Mouse (Mus musculus) natural killer cell, adult 2 months (primary cell): Measurements from ENCODE around the gene Fut9.

Source experiments
- DNase-seq, 2 experiments: peaks; one replicate each; pipeline ENCODE4 v3.0.0; 2022; ENCODE audit warnings: low spot score in 2 of 2

Gene Fut9

DNA sequence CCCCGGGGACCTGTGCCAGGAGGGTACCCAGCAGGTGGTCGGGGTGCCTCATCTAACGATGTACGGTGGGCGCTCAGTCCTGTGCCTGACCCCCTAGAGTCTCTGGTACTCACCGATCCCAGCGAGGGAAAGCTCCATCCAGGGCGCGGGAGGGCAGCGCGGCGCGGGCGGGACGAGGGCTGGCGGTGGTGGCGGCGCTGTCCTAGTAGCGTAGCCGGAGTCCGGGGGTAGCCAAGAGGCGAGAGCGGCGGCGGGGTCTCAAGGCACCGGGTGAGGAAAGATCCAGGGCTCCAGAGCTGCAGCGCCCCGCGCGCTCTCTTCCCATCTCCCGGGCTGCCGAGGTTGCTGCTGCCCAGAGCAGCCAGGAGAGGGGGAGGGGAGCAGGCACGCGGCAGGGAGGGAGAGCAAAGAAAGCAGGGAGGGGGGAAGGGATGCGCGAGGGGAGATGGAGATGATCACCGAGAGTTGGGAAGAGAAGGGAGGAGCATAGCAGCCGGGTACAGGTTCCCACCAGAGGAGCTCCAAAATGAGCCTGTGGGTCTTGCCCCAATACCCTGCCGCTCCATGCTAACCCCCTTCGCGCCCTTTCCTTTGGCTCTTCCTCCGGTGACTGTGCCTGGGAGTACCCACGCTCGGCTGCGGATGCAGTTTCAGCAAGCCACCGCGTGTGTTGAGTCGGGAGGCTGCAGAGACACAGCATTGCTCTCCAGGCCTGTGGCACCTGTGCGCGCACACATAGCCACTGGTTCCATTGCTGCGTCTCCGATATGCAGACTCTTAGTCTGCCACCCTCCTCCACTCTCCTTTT is at the start of gene Fut9:
Fut9 (minus strand) TSS at position 769 of the 808 bp plus-strand sequence.
- no peak for DNase-seq

DNA sequence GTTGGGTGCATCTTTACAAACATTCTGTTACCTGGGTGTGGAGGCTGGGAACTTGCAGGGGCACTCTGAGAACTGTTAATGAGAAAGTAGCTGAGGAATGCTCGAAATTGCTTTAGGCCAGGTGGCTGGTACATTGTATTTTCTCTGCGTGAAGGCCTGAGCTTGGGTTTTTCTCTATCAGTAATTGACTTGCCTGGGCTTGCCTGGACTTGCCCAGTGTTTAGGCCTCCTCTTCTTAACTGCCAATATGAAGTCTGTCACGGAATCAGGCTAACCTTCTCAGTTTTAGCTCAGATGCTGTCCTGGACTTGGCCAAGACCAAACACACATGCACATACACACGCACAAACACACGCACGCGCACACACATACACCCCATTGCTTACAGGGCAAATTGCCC is 15.7 kb upstream of the Fut9 start:
- DNase-seq, result no peak

DNA sequence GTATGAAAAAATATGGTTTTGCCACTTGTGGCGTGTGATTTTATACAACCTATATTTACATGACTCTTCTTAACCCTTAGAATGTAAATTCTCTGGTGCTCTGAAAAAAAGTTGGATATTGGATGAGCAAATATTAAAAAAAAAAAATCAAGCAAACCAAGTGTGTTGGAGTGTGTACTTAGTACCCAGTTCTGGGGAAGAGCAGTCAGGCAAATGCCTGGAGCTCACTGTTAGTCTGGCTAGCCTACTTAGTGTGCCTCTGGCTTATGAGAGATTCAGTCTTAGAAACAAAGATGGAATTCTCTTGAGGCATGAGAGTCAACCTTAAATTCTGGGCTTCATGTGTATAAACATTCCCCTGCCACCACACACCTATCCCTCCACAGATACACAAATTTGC is 13.3 kb upstream of the Fut9 start:
- no peak for DNase-seq

DNA sequence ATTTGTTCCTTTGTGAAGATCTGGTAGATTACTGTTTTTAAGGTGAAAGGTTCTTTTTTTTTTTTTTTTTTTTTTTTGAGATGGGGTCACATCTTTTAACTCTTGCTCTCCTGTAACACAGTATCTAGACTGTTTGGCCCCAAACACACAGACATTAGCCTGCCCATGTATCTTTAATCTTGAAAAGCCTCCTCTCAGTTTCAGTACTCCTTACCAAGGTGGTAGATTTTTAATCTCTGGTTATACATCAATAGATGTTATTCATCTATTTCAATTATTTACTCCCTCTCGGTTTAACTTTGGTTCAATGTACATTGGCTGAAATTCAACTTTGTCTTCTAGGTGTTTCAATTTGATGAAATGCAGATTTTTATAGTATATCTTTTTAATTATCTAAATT is 10.0 kb upstream of the Fut9 start:
- DNase-seq, result no peak

DNA sequence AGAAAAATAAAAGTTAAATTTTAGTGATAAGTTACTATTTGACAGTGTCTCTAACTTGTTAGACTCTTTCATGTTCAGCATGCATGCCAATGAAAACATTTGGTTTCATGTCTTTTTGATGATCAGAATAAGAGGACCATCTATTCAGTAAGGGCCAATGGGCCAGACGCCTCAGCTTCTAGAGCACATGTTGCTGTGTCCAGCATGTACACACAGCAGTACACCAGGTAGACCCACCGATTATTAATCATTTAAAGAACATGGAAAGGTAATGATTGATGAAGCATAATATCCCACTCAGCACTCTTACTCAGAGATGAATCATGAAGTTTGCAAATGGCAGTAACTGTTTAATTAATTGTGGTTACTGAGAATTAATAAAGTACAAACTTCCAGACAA is 1.7 kb upstream of the Fut9 start:
- DNase-seq, result no peak

DNA sequence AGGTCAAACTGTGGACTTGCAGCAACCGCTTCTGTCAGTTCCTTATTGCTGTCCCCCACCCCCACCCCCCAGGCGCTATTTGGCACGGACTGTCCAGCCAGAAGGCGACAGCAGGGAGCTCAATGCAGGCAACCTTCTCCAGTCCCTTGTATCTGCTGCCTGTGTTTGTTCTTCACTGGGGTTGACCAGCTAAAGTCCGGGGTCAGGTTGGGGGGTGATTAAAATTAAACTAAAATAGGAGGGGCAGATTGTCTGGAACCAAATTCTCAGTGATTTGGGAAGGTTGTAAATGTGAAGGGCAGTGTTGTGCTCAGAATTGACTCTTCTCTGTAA is 206 bp upstream of the Fut9 start:
- no peak for DNase-seq

DNA sequence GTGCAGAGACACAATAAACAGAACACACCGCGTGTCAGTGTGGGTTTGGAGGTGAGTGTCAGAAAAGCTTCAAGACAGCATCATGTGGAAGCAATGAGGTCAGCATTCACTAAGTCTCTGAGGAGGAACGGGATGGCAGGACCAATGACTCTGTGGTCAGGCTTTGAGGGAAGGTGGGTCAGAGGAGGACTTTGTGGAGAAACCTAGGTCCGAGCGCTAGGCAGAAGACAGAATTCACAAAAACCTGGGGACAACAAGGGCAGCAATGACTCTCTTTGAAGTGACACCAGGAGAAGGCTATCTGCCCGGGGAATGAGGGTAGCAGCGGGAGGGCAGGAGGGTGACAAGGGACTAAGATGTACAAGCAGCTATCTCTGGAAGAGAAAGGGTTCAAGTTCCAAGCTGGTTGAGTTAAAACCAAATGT is 981 bp downstream of the Fut9 start:
- DNase-seq, result no peak

DNA sequence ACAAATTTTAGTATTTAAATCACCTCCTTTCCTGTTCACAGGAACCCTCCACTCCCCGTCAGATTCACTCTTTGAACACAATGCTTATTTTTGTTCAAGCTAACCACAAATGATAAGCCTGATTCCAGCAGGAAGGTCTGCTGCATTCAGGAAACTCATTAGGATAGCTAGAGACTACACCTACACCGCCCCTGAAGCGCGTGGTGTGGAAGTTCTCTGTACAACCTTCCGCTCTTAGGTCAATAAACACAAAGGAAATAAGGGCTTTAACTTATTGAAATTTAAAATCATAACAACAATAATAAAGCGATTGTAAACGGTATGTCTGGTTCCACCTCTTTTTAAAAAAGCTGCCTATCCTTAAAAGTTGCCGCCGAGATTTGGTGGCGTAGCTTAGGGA is 1.6 kb downstream of the Fut9 start:
- no peak for DNase-seq

DNA sequence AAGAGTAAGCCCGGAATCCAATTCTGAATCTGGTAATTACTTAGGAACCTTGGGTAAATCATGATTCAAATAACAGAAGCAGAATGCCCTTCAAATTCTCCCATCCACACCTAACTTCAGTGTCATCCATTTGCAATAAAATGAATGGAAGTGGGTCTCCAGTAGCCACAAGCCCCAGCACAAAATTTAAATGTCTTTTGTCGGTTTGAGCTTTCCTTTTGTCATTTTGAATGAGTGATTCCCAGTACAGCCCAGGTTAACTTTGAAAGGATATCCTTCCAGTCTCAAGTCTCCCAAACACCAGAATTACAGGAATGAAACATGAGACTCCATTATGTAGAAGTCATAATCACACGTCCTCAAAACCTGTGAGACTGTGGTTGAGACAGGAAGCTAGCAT is 3.9 kb downstream of the Fut9 start:
- DNase-seq, result no peak

DNA sequence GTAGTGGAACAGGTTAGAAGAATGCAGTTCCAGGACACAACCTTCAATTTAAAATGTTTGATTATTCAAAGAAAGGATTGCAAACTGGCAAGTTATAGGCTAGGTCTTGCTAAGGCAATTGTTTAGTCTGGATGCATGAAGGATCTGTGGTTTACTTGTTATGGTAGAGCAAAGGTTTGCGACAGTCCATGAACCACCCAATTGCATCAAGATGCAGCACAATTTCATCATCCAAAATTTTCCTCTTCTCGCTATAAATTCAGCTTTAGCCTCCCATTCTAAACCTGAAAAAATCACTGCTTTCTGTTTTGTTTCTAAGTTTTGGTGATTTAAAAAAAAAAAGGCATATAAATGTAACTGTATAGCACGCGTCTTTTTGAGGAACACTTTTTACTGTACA is 14.8 kb downstream of the Fut9 start:
- DNase-seq, result no peak

DNA sequence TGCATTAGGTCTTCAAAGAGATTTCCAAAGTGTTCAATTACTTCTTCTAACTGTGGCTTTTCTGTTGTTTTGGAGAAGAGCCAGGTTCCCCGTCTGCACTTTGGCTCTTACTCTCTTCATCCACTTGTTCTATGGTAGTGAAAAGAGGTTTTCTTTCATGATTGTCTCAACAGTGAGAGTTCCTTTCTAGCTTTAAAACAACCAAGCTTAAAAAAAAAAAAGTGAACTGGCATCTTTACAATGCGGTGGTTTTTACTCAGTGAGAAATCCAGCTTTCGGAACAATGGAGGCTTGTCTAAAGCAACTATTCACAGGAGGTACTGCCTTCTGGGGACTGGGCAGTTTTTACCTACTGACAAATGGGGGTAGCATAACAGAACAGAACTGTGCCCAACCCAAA is 31.4 kb downstream of the Fut9 start:
- DNase-seq, result no peak

DNA sequence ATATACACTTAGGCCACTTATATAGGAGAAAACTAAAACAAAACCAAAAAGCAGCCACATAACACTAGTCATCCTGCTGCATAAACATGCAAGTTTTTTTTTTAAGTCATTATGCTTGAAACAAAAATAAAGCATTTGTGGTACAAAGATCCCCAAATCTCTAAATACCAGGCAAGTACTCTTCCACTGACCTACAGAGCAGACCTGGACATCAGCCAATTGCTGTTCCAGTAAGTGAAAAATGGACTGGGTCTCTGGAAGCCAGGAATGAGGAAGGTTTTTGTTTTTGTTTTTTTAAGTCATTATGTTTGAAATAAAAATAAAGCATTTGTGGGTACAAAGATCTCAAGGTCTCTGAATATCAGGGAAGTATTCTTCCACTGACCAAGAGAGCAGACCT is 37.0 kb downstream of the Fut9 start:
- DNase-seq, result no peak

DNA sequence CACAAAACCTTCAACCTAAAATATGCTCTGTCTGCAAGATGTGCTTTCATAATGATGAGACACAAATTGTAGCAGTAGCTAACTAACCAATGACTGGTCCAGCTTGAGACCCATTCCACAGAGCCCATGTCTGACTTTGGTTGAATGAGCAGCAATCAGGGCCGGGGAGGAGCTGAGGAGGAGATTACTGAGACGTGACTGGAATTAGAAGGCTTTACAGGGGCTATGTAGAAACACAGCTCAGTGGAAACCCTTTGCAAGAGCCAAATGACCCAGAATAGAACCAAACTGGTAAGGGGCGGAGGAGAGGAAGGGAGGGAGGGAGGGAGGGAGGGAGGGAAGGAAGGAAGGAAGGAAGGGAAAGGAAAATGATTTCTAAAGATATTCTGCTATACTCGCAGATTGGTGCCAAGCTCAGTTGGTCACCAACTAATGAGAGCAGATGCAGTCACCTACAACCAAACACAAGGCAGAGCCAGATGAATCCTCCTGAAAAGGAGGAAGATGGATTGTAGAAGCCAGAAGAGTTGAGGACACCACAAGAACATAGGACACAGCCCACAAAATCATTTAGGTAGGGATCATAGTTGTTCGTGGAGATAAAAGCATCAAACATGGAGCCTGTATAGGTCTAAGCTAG is 42.0 kb downstream of the Fut9 start:
- no peak for DNase-seq

DNA sequence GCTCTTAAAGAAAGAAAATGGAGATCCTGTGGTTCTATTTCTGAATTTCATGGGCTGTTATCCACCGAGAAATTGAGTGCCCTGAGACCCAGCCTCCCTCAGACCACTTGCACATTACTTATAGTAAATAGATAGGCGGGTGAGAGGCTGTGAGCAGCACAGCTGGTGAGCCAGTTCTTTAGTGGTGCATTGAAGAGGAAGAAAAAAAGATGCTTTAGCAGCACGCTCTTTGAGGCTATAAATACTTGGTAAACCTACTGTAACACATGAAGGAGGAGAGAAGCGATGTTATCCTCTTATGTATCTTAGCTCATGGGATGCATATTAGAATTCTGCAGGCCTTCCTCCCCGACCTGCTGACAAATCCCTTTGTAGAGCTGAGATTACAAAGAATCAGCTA is 58.5 kb downstream of the Fut9 start:
- DNase-seq, result no peak

DNA sequence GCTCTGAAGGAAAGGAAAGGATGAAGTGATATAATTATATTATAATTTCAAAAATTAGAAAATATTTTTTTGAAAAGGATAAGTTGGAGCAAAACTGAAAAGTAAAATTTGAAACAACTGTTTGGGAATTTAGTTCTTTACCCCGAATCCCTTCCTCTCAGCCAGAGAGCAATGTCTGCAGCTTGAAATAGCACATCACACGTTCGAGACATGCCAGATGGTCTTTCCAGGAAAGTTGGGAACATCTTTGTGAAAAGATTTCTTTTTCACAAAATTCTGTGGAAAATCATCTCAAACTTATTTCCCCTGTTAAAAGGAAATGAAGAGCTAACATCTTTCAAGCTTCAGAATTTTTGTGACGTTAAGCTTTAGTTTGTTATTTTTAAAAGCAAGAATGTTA is 61.3 kb downstream of the Fut9 start:
- DNase-seq, result no peak

DNA sequence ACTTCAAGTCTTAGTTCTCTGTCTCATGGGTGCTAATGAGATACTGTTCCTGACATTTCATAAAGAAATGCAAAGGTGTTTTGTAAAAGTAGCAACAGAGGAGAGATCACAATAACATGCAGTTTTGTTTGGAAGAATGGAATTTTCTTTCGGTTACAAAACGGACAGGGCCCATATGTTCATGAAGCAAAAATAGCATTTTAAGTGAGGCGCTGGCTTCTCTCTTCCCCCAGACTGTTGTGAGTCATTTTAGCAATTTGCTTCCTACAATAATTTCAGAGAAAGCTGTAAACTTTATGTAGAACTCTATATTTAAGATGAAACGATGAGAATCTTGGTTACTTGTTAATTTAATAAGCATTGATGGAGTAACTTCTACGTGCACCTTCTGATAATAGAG is 78.5 kb downstream of the Fut9 start:
- no peak for DNase-seq

DNA sequence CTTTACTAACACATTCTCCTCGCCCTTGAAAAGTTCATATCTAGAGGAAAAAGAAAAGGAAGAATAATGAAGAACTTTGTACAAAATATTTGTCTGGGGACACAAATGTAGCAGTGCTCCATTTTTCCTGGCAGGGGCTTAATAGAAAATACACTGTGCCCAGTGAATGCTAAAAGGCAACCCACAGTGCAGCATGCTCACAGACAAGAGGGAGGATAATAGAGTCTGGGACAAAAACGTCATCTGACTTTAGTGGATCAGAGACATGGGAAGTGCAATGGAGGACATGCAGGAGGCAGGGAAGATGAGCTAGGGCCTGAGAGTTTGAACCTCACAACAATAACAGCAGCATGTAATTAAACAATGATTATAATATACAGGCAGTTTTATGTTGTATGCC is 86.1 kb downstream of the Fut9 start:
- no peak for DNase-seq

DNA sequence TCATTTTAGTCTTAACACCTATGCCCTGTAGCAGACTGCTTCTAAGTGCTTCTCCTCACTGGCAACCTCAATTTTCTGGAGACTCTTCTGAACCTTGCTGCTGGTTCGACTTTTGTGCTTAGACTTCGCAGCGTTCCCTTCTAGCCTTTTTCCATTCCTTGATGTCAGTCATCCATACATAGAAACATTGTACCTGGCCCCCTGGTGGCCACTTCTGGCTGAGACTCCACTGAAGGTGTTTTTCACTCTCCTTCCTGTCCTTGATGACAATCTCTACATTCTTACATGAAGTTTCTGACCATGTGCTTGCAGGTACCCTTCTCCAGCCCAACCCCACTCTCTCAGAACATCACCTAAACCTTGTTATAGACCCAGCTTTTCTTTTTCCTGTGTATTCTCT is 115.1 kb downstream of the Fut9 start:
- DNase-seq, result no peak

DNA sequence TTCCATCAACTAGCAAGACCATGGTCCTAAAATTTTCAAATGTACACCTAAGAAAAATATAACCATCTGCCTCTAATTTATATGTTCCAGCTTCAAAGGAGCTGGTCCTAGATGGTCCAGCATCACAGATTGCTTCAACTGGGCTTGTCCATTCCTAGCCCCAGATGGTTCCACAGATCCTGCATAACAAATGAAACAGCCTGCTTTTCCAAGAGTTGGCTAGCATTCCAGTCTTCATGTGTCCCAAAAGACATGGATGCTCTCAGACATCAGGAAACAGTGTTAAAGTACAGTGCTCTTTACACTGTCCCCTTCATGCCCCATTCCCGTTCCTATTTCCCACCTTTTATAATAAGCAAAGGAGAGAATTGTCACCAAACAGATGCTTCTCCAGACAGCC is 135.8 kb downstream of the Fut9 start:
- no peak for DNase-seq

DNA sequence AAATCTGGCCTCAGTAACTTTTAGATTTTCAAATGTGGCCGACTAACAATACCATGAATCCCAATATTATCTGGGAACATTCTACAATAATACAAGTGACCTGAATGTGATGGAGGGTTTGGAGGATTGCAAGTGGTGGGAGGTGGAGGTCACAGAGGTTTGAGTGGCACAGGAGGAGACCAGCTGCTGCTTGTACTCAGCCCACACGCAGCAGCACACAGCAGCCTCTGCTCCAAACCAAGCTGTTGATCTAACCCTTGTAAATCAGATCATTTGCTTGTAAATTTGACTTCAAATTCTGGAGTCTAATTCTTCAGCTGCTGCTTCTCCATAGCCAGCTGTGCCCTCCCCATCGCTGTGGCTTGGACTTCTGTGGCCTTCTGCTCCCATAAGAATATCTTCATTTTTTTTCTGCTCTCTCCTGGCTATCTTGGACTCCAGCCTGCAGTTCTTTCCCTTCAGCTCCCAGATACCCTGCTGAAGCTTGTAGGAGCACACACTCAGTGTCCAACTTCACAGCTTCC is 138.8 kb downstream of the Fut9 start:
- no peak for DNase-seq

DNA sequence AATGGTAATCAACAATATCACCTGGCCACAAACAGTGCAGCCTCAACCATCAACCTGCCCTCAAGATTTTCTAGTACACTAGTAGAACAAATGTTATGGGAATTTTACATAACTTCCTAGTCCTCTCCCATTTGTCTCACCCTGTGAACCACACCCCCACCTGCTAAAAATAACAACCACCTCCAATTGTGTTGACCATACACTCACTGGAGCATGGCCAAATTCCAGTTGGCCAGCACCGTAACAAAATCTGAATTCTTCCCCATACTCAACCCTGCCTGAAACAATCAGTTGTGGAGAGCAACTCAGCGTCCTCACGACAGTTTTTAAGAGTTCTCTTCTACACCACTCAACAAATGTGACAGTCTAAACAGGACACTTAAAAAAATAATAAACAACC is 141.3 kb downstream of the Fut9 start:
- DNase-seq, result no peak

DNA sequence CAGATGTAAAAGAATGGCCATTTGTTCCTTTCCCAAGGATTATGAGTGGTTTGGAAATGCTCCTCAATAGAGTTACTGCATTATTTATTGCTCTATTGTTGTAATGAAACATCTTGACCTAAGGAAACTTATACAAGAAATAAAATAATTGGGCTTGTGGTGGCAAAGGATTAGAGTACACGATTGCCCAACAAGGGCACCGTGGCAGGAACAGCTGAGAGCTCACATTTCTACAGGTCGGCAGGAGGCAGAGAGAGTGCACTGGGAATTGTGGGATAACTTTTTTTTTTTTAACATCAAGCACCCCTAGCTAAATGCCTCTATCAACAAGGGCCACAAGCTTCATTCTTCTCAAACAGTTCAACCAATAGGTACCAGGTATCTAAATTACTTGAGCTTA is 148.1 kb downstream of the Fut9 start:
- no peak for DNase-seq

DNA sequence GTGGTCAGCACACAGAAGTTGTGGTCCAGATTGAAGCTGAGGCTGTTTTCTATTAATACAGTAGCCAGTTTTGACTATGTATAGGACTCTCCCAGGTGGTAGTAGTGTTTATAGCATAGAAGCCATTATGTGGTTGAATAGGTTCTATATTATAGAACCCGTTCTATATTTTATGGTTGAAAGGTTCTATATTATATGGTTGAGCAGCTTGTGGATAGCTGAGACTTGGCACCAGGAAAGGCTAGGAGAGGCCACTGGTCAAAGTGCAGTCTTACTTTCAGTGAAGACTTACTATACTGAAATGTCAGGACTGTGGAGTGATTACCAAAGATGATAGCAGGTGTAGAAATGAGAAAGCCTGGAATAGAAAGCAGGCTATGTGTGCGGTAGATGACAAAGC is 151.9 kb downstream of the Fut9 start:
- no peak for DNase-seq

DNA sequence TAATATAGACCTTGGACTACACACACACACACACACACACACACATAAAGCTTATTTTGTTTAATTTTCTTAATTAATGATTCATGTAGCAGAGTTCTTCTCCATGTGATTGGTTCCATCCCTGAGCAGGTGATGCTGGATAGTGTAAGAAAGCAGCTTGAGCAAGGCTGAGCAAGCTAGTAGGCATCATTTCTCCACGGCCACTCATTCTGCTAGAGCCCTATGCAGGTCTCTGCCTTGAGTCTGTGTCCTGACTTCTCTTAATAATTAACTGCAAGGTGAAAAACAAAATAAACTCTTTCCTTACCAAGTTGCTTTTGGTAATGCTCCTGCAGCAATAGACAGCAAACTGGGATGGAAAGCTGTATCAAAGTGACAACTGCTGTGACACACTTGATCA is 152.5 kb downstream of the Fut9 start:
- DNase-seq, result no peak
